Mouse (Mus musculus) limb, embryonic 13.5 days (tissue): ENCODE data around the gene BC055324. TPM values are rescaled to one million over a fixed set of nuclear protein-coding genes. Genes with fewer than 3 reads are reported as not detected.

Experiments
- ATAC-seq: fragments of 200-750 bp; cut with Nextera tagmentation; 2 replicates; pipeline ENCODE4 v1.8.0; 2017; ENCODE audit warnings: low read depth, moderate number of reproducible peaks, moderate TSS enrichment; ENCODE audit not compliant: low FRiP score
- H3K27ac ChIP-seq: fragments of 300-500 bp; sonication (generic); 2 replicates; pipeline ENCODE4 v1.5.1; 2015; ENCODE audit warnings: inconsistent platforms, mild to moderate bottlenecking, moderate library complexity
- H3K27me3 ChIP-seq: fragments of 300-500 bp; sonication (generic); 2 replicates; pipeline ENCODE4 v1.6.1; 2015; ENCODE audit warnings: mild to moderate bottlenecking, inconsistent platforms
- H3K36me3 ChIP-seq: fragments of 300-500 bp; sonication (generic); 2 replicates; pipeline ENCODE4 v1.6.1; 2015; ENCODE audit warnings: inconsistent platforms, mild to moderate bottlenecking, moderate library complexity
- H3K4me1 ChIP-seq: fragments of 300-500 bp; sonication (generic); 2 replicates; pipeline ENCODE4 v1.6.1; 2015; ENCODE audit warnings: inconsistent platforms
- H3K4me2 ChIP-seq: fragments of 300-500 bp; sonication (generic); replicated peaks from 2 replicates; pipeline ENCODE4 v1.6.1; 2015; ENCODE audit warnings: inconsistent platforms, mild to moderate bottlenecking, moderate library complexity
- H3K4me3 ChIP-seq: fragments of 300-500 bp; sonication (generic); 2 replicates; pipeline ENCODE4 v1.5.1; 2015; ENCODE audit warnings: moderate library complexity, mild to moderate bottlenecking, inconsistent platforms
- H3K9ac ChIP-seq: fragments of 300-500 bp; sonication (generic); 2 replicates; pipeline ENCODE4 v1.6.1; 2015; ENCODE audit warnings: mild to moderate bottlenecking, inconsistent platforms
- H3K9me3 ChIP-seq: fragments of 300-500 bp; sonication (generic); 2 replicates; pipeline ENCODE4 v1.6.1; 2016; ENCODE audit warnings: inconsistent platforms
- WGBS: fragments of 180-500 bp; shearing (Covaris S2); methylation state at CpG from one replicate; pipeline ENCODE4 v1.1.7; 2015; 5-methylcytosine and 5-hydroxymethylcytosine counted together
- polyA plus RNA-seq: library from polyadenylated mRNA; unstranded; fragments of >200 nt; fragmentation: Nextera tagmentation; extraction: Ambion mirVana; gene quantifications from 2 replicates; pipeline ENCODE4 v1.2.1, GENCODE M21; 2015

The BC055324 gene
- polyA plus RNA-seq, 1 experiment from 2014 or later = 26.4 TPM

- Histone ChIP-seq H3K4me3 (no peak overlapping the region), H3K27ac (no peak overlapping the region), H3K9ac (no peak overlapping the region), H3K9me3 (no peaks in the 10 kb centered on the region), H3K4me2 (no peak overlapping the region), H3K4me1 (no peaks in the 10 kb centered on the region), H3K27me3 (no peaks in the 10 kb centered on the region), H3K36me3 (no peaks in the 10 kb centered on the region)
- no peak for ATAC-seq
- WGBS = 73% methylated on average over 6 of the region's 6 CpGs
Measured at GRCm38 (mm10) chr1:164001831-164002452, 7.3 kb upstream of the BC055324 start.

DNA sequence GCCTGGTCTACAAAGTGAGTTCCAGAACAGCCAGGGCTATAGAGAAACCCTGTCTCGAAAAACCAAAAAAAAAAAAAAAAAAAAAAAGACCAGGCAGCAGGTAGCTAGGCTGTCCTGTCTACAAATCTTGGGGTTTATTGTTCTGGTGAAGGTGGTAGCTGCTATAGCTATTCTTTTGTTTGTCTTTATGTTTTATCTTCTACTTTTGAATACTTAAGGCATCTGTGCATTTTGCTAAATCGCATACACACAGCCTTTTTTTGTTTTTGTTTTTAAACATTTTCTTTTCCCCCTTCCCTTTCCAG lies 965 bp upstream of the BC055324 start:
- no peak overlapping the region for H3K27ac ChIP-seq
- peaks cover 9% of the 10 kb centered on the region for H3K4me1 ChIP-seq
- H3K9me3 ChIP-seq = no peaks in the 10 kb centered on the region
- ATAC-seq = no peak
- H3K9ac ChIP-seq = no peak overlapping the region; the same call in 1 of the 2 replicates
- H3K36me3 ChIP-seq = no peaks in the 10 kb centered on the region
- H3K4me2 ChIP-seq = peak overlapping the region; percentile 65
- WGBS = 80% methylated on average over 2 of the region's 2 CpGs
- peak overlapping the region; percentile 79 for H3K4me3 ChIP-seq
- no peaks in the 10 kb centered on the region for H3K27me3 ChIP-seq

GRCm38 (mm10) chr1:163994173-163994720 lies 349 bp downstream of the BC055324 start:
- Histone ChIP-seq H3K27ac (no peak overlapping the region; the same call in 1 of the 2 replicates), H3K9ac (peak overlapping the region; percentile 83)
- 1% methylated on average over 38 of the region's 38 CpGs for WGBS

DNA sequence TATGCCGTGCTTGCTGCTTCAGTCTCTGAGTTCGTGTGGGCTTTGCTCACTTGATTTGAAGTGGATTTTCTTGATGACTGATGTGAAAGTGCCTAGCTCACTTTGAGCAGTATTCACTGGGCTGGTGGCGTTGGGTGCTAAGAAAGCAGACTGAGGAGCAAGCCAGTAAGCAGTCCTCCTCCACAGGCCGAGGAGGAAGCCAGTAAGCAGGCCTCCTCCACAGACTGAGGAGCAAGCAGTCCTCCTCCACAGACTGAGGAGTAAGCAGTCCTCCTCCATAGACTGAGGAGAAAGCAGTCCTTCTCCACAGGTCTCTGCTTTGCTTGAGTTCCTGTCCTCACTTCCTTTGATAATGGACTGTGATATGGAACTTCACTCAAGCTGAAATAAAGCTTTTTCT lies 2.2 kb downstream of the BC055324 start:
- Histone ChIP-seq H3K9me3 (no peaks in the 10 kb centered on the region), H3K4me3 (no peak overlapping the region), H3K27ac (no peak overlapping the region), H3K9ac (no peak overlapping the region), H3K36me3 (peaks cover 8% of the 10 kb centered on the region), H3K4me1 (peaks cover 9% of the 10 kb centered on the region), H3K4me2 (no peak overlapping the region), H3K27me3 (no peaks in the 10 kb centered on the region)
- ATAC-seq = no peak
- 80% methylated on average over 4 of the region's 4 CpGs for WGBS

More at GRCm38 (mm10) chr1:163994173-163994720, 349 bp downstream of the BC055324 start:
- peaks cover 9% of the 10 kb centered on the region for H3K4me1 ChIP-seq
- H3K4me2 ChIP-seq = peak overlapping the region; percentile 70
- no peaks in the 10 kb centered on the region for H3K9me3 ChIP-seq
- H3K27me3 ChIP-seq = no peaks in the 10 kb centered on the region
- H3K4me3 ChIP-seq = peak overlapping the region; percentile 79
- no peaks in the 10 kb centered on the region for H3K36me3 ChIP-seq
- ATAC-seq = peak; percentile 81

- ATAC-seq = no peak
- Histone ChIP-seq H3K9me3 (no peaks in the 10 kb centered on the region), H3K27me3 (no peaks in the 10 kb centered on the region), H3K9ac (no peak overlapping the region), H3K36me3 (peaks cover 49% of the 10 kb centered on the region), H3K27ac (no peak overlapping the region), H3K4me1 (no peaks in the 10 kb centered on the region), H3K4me3 (no peak overlapping the region), H3K4me2 (no peak overlapping the region)
- WGBS = 90% methylated on average over 1 of the region's 1 CpGs
Measured at GRCm38 (mm10) chr1:163976515-163976914, 18.1 kb downstream of the BC055324 start.

- Histone ChIP-seq H3K27ac (no peak overlapping the region), H3K9ac (no peak overlapping the region), H3K4me1 (no peaks in the 10 kb centered on the region), H3K36me3 (peaks cover 41% of the 10 kb centered on the region), H3K9me3 (no peaks in the 10 kb centered on the region), H3K27me3 (no peaks in the 10 kb centered on the region), H3K4me2 (no peak overlapping the region), H3K4me3 (no peak overlapping the region)
- 96% methylated on average over 2 of the region's 2 CpGs for WGBS
- no peak for ATAC-seq
Measured at GRCm38 (mm10) chr1:163975088-163975487, 19.5 kb downstream of the BC055324 start.

DNA sequence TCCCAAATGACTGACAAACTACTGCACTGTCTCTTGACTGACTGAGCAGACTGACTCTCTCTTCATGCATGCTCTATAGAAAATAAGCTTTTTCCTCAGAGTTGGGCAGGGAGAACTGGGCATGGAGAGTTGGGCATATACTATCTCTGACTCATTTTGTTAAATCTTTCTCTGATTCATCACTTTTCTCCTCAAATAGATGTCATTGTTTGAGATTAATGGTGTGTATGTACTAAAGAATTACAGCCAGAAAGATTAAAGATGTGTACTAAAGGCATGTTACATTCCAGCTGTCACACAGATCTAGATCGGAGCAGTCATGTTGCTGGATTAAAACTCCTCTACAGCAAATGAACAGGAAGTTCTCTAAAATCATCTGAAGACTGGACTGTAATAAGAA lies 20.1 kb downstream of the BC055324 start:
- Histone ChIP-seq H3K27ac (no peak overlapping the region), H3K36me3 (peaks cover 36% of the 10 kb centered on the region), H3K9me3 (no peaks in the 10 kb centered on the region), H3K4me3 (no peak overlapping the region), H3K4me1 (no peaks in the 10 kb centered on the region), H3K9ac (no peak overlapping the region), H3K27me3 (no peaks in the 10 kb centered on the region), H3K4me2 (no peak overlapping the region)
- ATAC-seq = no peak
- 89% methylated on average over 1 of the region's 1 CpGs for WGBS

GRCm38 (mm10) chr1:163964008-163964689 lies 30.4 kb downstream of the BC055324 start:
- H3K9ac ChIP-seq = no peak overlapping the region
- no peaks in the 10 kb centered on the region for H3K4me1 ChIP-seq
- no peaks in the 10 kb centered on the region for H3K27me3 ChIP-seq
- WGBS = 89% methylated on average over 10 of the region's 10 CpGs
- H3K27ac ChIP-seq = no peak overlapping the region
- no peaks in the 10 kb centered on the region for H3K9me3 ChIP-seq
- H3K4me3 ChIP-seq = no peak overlapping the region
- no peak for ATAC-seq
- peaks cover 54% of the 10 kb centered on the region for H3K36me3 ChIP-seq
- no peak overlapping the region for H3K4me2 ChIP-seq

DNA sequence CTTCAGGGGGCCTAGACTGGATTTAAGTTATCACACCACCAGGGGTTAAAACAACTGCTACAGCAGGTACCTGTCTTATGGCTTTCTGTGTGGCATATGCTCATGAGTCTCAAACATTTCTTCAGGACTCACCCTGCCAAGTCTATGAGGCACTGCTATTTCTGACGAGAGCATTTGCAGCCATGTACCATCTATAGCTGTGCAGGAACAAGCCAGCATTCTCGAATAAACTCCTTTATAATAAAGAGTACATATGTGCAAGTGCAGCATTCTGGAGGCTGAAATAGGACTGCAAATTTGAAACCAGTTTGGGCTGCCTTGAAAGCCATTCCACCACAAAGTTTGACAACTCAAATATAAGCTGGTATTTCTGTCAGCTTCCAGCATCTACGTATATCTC lies 36.6 kb downstream of the BC055324 start:
- 80% methylated on average over 3 of the region's 3 CpGs for WGBS
- Histone ChIP-seq H3K27me3 (no peaks in the 10 kb centered on the region), H3K36me3 (peaks cover 73% of the 10 kb centered on the region), H3K4me3 (no peak overlapping the region), H3K4me1 (no peaks in the 10 kb centered on the region), H3K4me2 (no peak overlapping the region), H3K27ac (no peak overlapping the region), H3K9me3 (no peaks in the 10 kb centered on the region), H3K9ac (no peak overlapping the region)
- no peak for ATAC-seq

GRCm38 (mm10) chr1:163953396-163953795 lies 41.2 kb downstream of the BC055324 start:
- Histone ChIP-seq H3K4me3 (no peak overlapping the region), H3K27me3 (no peaks in the 10 kb centered on the region), H3K9me3 (no peaks in the 10 kb centered on the region), H3K36me3 (peaks cover 83% of the 10 kb centered on the region), H3K4me1 (no peaks in the 10 kb centered on the region), H3K27ac (no peak overlapping the region), H3K4me2 (no peak overlapping the region), H3K9ac (no peak overlapping the region)
- 89% methylated on average over 2 of the region's 2 CpGs for WGBS
- no peak for ATAC-seq

DNA sequence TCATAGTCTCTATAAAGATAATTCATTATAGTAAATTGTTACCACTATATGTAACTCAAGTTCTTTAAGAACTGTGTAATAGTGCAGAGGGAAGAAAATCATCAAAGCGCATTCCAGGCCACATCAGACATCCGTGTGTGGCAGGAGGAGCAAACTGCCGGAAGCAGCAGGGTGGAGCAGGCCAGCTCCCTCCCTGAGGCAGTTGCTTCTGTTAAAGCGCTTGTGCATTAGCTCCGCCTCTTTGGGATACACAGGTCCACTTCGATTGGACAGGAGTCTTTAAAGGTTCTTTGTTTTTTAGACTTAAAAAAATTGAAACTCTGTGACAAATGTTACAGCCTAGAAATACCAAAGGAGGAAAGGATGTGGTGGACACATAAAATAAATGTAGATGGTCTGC lies 52.5 kb downstream of the BC055324 start:
- H3K4me1 ChIP-seq = no peaks in the 10 kb centered on the region
- no peak overlapping the region for H3K9ac ChIP-seq
- H3K27me3 ChIP-seq = no peaks in the 10 kb centered on the region
- H3K36me3 ChIP-seq = peaks cover 90% of the 10 kb centered on the region
- no peak overlapping the region for H3K4me3 ChIP-seq
- ATAC-seq = no peak
- no peak overlapping the region for H3K4me2 ChIP-seq
- no peak overlapping the region for H3K27ac ChIP-seq
- WGBS = 63% methylated on average over 6 of the region's 6 CpGs
- no peaks in the 10 kb centered on the region for H3K9me3 ChIP-seq

DNA sequence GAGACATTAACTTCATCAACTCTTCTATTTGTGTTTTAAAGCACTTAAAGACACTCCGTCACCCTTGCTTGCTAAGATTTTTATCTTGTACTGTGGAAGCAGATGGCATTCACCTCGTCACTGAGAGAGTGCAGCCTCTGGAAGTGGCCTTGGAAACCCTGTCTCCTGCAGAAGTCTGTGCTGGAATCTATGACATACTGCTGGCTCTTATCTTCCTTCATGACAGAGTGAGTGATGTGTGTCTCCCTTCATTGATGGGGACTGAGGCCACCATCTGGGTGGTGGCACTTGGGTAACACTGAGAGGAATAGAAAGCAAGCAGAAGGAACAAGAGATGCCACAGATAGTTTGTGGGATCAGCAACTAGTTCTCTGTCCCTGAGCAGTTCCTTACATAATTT lies 60.0 kb downstream of the BC055324 start:
- ATAC-seq = no peak
- Histone ChIP-seq H3K27me3 (no peaks in the 10 kb centered on the region), H3K9me3 (no peaks in the 10 kb centered on the region), H3K4me3 (no peak overlapping the region), H3K9ac (no peak overlapping the region), H3K27ac (no peak overlapping the region), H3K4me1 (peaks cover 11% of the 10 kb centered on the region), H3K4me2 (no peak overlapping the region), H3K36me3 (peaks cover 53% of the 10 kb centered on the region)
- WGBS = 86% methylated on average over 2 of the region's 2 CpGs
